Mouse (Mus musculus) large intestine, adult 2 months (tissue): ENCODE measurements around the gene Dock10. TPM values are rescaled to one million over a fixed set of nuclear protein-coding genes. Genes with fewer than 3 reads are reported as not detected.

Experiments
- DNase-seq: peaks from one replicate; pipeline ENCODE4 v3.0.0-alpha.2; 2012; ENCODE audit warnings: low read depth, low spot score
- WGBS: fragments of 180-500 bp; shearing (Covaris S2); methylation state at CpG from one replicate; pipeline ENCODE4 v1.1.7; 2018; 5-methylcytosine and 5-hydroxymethylcytosine counted together
- polyA plus RNA-seq: library from polyadenylated mRNA; depleted of rRNA; stranded (reverse); fragments of >200 nt; gene quantifications from 2 replicates; pipeline ENCODE4 v1.2.3, GENCODE M21; 2012

Dock10 gene
- polyA plus RNA-seq, 1 experiment, result 2.6 TPM

DNA sequence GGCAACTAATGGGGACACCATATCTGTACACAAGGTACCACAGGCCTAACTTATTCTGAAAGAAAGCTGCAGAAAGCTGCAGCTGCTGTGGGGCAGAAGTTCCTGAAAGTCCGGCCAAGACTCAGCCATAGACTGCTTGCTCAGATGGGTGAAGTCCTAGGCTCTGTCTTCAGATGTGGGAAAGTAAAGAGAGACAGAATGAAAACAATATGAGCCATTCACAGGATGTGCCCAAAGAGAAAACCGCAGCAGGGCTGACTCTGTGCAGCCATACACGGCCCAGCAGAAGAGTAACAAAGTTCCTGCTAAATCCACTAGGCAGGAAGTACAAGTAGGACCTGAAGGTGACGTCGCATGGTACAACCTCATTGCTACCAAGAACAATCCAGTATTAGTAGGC is 27.7 kb downstream of the Dock10 start:
- WGBS, result 74% methylated on average over 5 of the region's 5 CpGs
- no peak for DNase-seq

DNA sequence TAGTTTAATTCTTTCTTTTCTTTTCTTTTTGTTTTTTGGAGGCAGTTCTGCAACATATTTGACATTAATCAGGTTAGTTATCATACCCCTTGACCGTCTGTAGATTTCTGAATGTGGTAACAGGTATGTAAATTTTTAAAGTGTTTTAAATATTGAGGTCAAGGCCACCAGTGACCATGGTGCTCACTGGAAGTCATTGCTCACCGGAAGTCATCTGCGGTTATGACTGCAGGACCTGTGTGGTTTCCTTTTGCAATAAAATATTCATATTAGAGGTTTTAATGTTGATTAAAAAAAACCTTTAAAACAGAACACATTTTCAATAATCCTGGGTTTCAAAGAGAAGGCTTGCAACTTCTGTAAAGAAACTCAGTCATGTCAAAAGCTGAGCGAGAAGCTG is 28.2 kb downstream of the Dock10 start:
- WGBS, result 85% methylated on average over 4 of the region's 4 CpGs

DNA sequence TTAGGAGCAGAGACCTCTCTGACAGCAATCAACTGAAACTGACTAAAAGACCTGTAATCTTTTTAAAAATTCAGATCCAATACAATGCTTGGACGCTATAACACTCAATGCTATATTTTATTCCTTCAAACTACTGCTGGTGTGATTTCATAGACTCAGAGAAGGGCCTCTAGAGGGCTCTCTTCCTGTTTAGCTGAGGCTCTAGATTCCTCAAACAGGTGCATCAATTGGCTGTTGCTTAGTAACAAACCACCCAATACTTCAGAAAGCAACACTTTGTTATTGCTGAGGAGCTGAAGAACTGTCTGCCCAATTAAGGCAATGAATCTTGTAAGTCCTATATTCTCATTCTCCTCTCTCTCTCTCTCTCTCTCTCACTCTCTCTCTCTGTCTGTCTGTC is 30.1 kb downstream of the Dock10 start:
- WGBS, result 56% methylated on average over 1 of the region's 1 CpGs
- no peak for DNase-seq

More for the DNA sequence above, 28.2 kb downstream of the Dock10 start:
- no peak for DNase-seq

DNA sequence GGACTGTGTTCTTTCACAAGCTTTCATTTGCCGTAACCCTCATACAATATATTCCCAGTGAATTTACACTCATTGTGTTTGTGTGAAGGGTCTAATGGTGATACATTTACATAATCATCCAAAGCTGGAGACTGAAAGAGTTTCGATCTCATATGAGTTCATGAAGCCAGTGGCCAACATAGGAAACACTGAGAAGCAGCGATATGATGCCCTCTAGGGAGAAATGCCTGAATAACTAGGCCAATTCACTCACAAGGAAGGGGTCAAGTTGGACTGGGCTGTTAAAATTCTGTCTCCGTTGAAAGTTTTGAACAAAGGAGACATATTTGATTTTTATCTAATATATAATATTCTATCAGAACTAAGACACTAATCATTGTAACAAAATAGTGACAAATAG is 30.9 kb downstream of the Dock10 start:
- DNase-seq, result no peak
- 74% methylated on average over 4 of the region's 4 CpGs for WGBS

DNA sequence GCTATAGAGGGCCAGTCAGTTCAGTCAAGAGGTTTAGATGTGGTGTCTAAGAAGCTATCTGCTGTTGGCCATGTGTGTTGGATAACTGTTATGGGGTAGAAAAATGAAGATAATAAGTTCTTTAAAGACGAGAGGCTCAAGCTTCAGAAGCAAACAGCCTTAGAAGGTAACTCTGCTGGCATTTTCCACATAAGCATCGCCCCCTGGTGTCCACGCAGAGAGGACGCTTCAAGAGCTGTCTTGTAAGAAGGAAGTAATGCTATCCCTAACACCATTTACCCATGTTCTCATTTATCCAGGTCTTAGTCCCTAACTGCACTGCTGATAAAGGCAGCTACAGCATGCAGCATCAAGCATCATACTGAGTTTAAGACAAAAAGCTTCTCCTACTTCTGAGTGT is 35.7 kb downstream of the Dock10 start:
- 33% methylated on average over 4 of the region's 4 CpGs for WGBS
- no peak for DNase-seq

DNA sequence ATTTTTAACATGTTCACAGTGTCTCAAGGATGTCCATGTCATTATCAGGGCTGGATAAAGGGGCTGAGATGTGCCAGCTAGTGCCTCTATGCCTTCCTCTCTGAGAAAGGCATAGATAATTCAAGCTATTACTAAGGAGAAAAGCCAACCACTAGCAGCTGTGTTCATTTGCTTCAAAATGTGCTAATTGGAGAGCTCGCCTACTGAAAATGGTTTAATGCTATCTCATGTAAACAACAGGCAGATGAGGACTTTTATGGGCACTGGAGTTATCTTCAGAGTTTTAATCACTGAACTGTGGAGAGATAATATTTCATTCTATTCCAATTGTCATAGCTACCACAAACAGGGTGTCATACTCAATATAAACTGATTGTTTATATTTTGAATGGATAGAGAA is 36.3 kb downstream of the Dock10 start:
- DNase-seq, result no peak
- 55% methylated on average over 1 of the region's 1 CpGs for WGBS

DNA sequence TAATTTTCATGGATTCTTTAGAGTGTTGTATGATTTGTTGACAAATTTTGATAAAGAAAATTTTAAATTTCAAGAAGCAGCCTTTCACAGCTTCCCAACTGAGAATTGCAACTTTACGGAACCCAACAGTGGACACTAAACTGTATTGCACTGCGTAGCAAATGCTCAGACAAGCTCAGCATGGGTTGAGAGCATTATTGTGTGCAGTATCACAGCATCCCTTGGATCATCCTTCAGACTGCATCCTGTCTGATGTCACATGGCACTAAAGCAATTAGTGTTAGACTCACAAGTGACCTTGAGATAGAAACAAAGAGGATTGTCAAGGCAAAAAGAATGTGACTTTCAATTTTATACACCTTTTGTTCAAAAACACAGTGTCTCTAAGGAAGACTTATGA is 37.1 kb downstream of the Dock10 start:
- DNase-seq, result no peak
- 86% methylated on average over 2 of the region's 2 CpGs for WGBS

DNA sequence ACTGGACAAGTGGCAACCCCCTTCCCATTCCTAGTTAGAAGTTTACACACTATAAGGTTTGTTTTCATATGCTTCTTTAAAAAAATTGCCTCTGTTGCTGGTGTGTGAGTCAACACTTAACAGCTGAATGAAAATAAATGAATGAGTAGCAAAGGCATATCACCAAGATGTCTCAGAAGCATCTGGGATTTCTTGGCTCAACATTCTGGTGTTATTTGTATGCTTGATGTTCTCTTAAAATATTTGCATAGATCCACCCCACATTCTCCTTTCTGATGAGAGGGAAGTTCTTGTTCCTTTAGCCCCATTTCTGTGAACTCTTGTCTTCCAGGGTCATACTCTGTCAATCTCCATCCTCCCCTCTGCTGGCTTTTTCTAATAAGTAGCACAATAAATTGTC is 38.2 kb downstream of the Dock10 start:
- DNase-seq, result no peak

DNA sequence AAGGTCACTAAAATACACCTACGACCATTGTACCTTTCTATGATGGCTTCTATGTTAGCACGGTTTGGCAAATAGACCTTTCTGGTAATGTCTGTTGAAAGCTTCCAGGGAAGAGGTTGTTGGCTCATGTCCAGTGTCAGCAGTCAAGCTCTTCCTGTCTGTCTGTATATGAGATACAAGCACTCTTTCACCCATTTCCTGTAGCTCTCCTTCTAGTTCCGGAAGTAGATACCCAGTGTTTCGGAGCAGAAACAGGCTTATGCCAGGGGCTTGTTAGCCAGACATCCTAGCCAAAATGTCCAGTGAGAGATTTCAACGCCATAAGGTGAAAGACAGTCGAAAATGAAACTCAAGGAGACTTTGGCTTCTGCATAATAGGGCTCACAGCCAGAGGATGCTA is 38.9 kb downstream of the Dock10 start:
- WGBS, result 64% methylated on average over 6 of the region's 6 CpGs
- DNase-seq, result no peak

DNA sequence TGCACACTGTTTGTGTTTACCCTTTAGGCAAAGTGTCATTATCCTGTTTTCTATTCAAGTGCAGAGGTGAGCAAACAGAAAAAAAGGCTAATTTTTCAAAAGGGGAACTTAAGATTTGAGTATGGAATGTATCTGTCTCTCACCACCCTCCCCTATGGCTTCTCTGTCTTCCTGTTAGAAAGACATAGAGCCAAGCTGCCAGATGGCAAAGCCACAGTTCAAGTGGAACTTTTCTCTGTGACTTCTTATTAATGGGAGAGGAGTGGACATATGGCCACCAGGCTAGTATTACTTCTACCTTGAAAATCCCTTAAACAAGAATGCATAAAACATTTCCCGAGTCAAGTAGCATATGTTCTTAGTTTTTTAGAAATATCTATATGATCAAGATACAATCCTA is 39.7 kb downstream of the Dock10 start:
- DNase-seq, result no peak

DNA sequence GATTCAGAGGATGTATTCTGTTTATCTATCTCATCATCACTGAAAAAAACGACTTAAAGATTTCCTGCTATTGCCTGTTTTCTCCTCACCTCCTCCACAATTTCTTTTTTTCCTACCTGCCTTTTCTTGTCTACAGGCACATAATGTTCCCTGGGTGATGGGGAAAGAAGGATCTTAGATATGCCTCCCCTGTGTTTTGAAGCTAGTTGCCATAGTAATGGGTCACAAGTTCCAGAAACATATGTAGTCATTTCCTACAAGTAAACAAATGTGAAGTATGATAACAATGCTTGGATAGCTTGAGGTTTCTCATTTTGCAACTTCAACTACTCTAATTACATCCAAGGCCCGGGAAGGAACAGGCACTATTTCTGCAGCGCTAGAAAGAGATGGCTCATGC is 42.4 kb downstream of the Dock10 start:
- WGBS, result 56% methylated on average over 3 of the region's 3 CpGs
- no peak for DNase-seq

More for the DNA sequence above, 39.7 kb downstream of the Dock10 start:
- WGBS, result 85% methylated on average over 1 of the region's 1 CpGs

DNA sequence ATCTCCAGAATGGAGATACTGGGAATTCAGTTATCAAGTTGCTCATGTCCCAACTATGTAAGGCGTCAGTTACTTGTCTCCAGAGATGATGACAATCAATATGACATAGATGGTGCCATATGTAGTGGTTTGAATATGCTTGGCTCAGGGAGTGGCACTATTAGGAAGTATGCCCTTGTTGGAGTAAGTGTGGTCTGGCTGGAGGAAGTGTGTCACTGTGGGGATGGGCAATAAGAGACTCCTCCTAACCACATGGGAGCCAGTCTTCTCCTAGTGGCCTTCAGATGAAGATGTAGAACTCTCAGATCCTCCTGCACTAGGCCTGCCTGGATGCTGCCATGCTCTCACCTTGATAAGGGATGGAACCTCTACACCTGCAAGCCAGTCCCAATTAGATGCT is 44.4 kb downstream of the Dock10 start:
- no peak for DNase-seq
- 81% methylated on average over 1 of the region's 1 CpGs for WGBS

DNA sequence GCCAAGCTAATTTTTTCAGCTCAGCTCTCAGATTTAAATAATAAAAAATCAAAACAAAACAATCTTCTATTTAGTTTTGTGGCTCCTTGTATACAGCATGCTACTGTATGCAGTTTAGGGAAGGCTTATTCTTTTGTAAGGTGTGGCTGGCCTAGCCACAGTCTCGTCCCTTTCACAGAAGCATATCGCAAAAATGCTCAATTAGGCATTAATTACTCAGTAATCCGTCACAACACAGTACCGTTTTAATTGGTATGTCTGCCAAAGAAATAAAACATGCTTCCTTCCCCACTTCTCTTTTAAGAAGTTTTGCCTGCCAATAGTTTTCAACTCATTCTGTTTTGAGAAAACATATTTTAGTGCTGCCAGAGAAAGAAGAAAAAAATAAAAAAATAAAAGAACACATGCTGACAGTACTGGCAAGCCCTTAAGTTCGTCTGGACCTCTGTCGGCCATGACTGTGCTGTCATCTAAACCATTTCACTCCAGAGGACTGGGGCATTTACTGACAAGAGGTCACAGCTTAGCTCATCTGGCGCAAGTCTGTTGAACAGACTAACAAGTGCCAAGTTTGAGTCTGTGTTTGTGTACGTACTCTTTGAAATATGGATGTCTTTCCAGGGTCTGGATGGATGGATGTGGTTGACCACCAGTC is 47.6 kb downstream of the Dock10 start:
- no peak for DNase-seq
- 59% methylated on average over 8 of the region's 8 CpGs for WGBS

DNA sequence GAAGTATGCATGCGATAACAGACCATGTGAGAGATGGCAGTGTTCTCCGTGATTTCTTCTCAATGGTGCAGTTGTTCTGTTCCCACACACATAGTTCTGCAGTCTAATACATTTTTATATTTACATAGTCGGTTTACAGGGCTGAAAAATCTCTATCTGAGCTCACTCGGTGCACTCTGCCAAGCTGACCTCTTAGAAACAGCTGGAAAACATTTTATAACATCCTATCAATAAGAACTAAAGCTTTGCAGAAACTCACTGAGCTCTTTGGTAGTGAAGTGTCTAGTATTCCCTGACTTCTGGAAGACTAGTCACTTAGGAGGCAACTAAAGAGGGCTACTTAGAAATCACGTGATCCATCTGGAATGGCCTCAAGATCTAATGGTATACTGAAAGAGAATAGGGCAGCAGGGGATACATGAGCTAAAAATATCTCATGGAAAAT is 48.2 kb downstream of the Dock10 start:
- WGBS, result 43% methylated on average over 5 of the region's 5 CpGs

DNA sequence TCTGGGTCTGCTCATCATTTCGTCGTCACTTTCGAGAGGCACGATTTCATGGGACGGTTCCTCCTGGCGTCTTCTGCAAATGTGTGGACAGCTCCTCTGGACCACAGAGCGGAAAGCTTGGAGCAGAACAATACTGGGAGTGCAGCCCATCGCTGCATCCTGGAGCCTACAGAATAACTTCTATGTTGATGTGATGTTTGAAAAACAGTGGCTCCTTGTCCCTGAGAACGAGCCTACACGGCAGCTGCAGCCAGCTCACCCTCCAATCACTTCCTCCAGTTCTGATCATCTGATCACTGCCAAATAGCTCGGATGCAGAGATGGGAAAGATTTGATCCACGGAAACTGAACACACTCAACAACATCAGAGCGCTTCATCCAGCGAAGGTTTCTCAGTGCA is 49.0 kb downstream of the Dock10 start:
- 63% methylated on average over 14 of the region's 14 CpGs for WGBS
- no peak for DNase-seq

More for the DNA sequence above, 48.2 kb downstream of the Dock10 start:
- no peak for DNase-seq

DNA sequence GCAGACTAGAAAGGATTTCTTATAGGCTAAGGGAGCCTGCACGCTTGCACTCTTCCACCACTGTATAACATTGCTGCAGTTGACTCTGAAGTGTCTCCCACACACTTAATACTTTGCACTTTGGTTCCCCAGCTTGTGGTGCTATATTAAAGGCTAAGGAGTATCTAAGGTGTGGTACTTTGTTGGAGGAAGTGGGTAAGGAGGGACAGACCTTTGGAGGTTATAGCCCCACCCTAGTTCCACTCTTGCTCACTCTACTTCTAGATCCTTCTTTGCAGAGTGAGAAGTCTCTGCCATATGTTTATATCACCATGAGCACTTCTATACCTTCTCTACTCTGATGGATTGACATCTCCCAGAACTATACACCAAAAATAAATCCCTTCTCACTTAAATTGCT is 55.0 kb downstream of the Dock10 start:
- 85% methylated on average over 1 of the region's 1 CpGs for WGBS

DNA sequence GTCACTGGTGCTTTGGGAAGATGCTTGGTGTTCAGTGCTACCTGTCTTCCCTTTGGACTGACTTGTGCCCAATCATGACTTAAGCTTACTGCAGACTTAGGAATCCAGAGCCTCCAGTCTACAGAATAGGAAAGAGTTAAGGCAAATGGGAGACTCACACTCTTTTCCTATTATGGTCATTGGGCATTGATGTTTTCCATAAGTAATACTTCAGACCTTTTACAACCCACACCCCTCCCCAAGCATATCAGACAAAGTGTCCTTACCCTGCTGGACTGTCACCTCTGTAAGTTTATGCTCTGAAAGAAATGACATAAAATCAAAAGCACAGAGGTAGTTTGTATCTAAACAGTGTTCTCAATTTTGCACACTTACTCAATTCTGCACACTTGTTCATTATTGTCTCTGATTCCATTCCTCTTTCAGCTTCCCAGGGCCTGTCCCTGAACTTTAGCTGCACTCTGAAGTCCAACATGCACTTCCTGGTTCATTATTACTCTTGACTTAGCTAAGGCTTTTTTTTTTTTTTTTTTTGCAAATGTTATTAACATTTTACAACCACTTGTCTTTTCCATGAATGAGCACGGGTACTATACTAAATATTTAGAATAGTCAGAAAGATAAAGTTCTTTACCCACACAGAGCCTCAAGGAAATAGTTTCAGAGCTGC is 82.2 kb downstream of the Dock10 start:
- no peak for DNase-seq
- 10% methylated on average over 1 of the region's 1 CpGs for WGBS

More for the DNA sequence above, 55.0 kb downstream of the Dock10 start:
- no peak for DNase-seq

DNA sequence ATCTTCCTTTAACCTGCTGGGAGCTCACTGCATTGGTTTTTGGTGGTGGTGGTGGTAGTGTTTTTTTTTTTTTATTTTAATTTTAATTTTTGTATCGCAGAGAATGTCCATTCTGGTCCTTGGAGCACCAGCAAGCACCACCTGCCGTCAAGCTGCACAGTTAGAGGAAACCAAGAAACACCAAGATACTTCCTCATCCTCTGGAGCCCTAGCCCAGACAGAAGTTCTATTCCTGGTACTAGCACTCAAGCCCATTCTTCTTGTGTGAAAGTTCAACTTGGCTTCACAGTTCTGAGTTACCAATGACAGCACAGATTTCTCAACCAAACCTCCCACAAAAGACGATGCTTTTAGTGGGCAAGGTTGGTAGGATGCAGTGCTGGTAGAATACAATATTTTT is 86.6 kb downstream of the Dock10 start:
- WGBS, result 86% methylated on average over 3 of the region's 3 CpGs
- no peak for DNase-seq

DNA sequence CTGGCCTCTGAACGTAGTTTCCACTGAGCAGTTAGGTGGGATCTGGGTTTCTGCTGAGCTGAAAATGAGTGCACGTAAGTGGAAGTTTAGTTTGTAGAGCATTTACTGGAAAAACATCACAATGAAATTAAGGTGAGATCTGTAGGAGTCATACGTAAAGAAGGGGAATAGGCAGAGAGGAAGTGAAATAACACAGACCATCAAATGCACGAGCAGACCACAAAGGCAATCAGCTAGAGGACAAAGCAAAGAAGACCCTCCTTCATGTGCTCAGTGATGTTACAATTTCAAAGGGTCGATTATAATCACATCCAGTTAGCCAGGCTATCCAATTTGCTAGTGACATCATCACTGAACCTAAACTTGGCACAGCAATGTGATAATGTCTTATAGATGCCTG is 87.3 kb downstream of the Dock10 start:
- WGBS, result 61% methylated on average over 5 of the region's 5 CpGs
- no peak for DNase-seq

DNA sequence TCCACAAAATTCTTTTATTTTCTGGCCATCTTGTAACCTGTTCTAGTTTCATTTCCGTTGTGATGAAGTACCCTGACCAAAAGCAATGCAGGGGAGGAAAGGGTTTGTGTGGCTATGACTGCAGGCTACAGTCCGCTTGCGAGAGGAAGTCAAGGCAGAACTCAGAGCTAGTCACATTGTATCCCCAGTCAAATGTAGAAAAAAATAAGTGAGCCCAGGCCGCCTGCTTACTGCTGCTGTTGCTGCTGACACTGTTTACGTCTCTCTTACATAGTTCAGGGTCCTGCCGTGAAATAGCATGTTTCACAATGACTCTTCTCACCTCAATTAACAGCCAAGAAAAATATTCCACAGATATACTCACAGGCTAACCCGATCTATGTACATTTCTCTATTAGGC is 87.9 kb downstream of the Dock10 start:
- 72% methylated on average over 7 of the region's 7 CpGs for WGBS
- no peak for DNase-seq

DNA sequence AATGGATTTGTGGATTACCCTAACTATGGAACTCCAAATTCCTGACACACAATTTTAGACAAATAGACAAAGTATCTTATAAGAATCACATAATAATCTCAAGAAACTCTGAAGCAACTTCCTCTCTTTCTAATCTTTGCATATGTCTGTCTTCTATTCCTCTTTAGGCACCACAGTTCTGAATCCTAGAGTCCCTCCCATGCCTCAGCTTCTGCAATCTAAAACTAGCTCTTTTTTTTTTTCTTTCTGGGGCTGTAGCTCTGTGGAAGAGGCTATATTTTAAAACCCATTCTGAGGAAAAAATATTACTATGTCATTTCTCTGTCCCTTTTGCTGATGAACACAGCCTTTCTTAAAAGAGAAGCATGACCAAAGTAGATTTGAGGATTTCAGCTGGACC is 92.6 kb downstream of the Dock10 start:
- DNase-seq, result no peak

DNA sequence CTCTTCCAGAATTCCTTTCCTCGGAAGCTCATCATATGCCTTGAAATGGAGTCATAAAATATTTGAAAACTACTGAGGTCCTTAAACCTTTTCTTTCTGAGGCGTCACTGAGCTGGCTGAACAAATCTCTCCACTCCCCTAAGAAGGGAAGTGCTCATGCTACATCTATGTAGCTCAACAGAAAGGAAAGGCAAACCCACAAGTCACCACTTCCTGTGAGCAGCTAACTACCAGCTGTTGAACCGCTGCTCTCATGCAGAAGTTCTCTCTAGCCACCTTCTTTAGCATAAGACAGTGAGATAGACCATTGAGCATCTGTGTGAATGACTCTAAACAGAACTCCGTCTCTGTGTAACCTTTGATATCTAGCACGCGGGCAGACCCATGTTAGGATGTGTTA is 93.2 kb downstream of the Dock10 start:
- DNase-seq, result no peak
- WGBS, result 79% methylated on average over 6 of the region's 6 CpGs
